Comparison of ENCODE assay signal across 31 mouse cellular contexts in genomic region chr1:87404710-87405109, GRCm38 (mm10). TPM values are rescaled to one million over a fixed set of nuclear protein-coding genes. Genes with fewer than 3 reads are reported as not detected.
"Had no signal": no experiment of that assay in that cellular context is flagged by ENCODE, and none has a peak within 500 bp of the region (broad histone marks: within the 10 kb centered on the region; RNA-seq: fewer than 3 reads in every experiment).

No protein-coding gene starts in this region.

- H3K4me3 ChIP-seq: left cerebral cortex, adult 2 months; limb, embryonic 10.5 days; limb, embryonic 12.5 days; limb, embryonic 13.5 days; limb, embryonic 15.5 days; liver, embryonic 12.5 days; liver, embryonic 13.5 days; liver, embryonic 15.5 days; lung, embryonic 15.5 days; megakaryocyte, embryonic 14.5 days; midbrain, embryonic 10.5 days; midbrain, embryonic 12.5 days; midbrain, embryonic 13.5 days; midbrain, embryonic 15.5 days; myocyte had no signal

- ATAC-seq: liver, embryonic 12.5 days; liver, postnatal 0 days; lung, postnatal 0 days; midbrain, embryonic 13.5 days; midbrain, embryonic 15.5 days; midbrain, embryonic 16.5 days had no signal

- DNase-seq: left cerebral cortex, postnatal 4 days; liver; liver, embryonic 13.5 days; liver, postnatal 0 days; lung, adult 18-20 months; lung, adult 2 months; lung, embryonic 14.5 days; lung, postnatal 10 days; lung, postnatal 14 days; lung, postnatal 36 days; lung, postnatal 4 days; midbrain, embryonic 14.5 days had no signal

- H3K27me3 ChIP-seq: limb, embryonic 12.5 days; limb, embryonic 13.5 days; limb, embryonic 15.5 days; liver, embryonic 12.5 days; liver, embryonic 13.5 days; liver, embryonic 15.5 days; lung, embryonic 15.5 days; megakaryocyte, embryonic 14.5 days; midbrain, embryonic 12.5 days; midbrain, embryonic 13.5 days; midbrain, embryonic 15.5 days had no signal

- H3K4me1 ChIP-seq: limb, embryonic 10.5 days; limb, embryonic 12.5 days; limb, embryonic 13.5 days; limb, embryonic 15.5 days; liver, embryonic 12.5 days; liver, embryonic 13.5 days; liver, embryonic 15.5 days; lung, embryonic 15.5 days; megakaryocyte, embryonic 14.5 days; midbrain, embryonic 10.5 days; midbrain, embryonic 12.5 days; midbrain, embryonic 13.5 days; midbrain, embryonic 15.5 days had no signal

- H3K27ac ChIP-seq: left cerebral cortex, adult 2 months; limb, embryonic 10.5 days; limb, embryonic 12.5 days; limb, embryonic 13.5 days; limb, embryonic 15.5 days; liver, embryonic 12.5 days; liver, embryonic 13.5 days; liver, embryonic 14.5 days; liver, embryonic 15.5 days; lung, embryonic 15.5 days; macrophage; midbrain, embryonic 10.5 days; midbrain, embryonic 12.5 days; midbrain, embryonic 13.5 days; midbrain, embryonic 15.5 days had no signal

RNA-seq across cellular contexts. Expression of gene Kcnj13, which starts 10.2 kb away (rescaled TPM):
- polyA plus RNA-seq: liver, adult 2 months; liver, embryonic 14.5 days; liver, postnatal 0 days; macrophage had no signal
